Mouse (Mus musculus) olfactory bulb, adult 2 months (tissue): Measurements from ENCODE around the gene Ndufaf3.

Experiments
- CTCF ChIP-seq: fragments of 200-500 bp; IDR thresholded peaks from 2 replicates; pipeline ENCODE4 v1.5.1; 2012; ENCODE audit warnings: low read depth, mild to moderate bottlenecking, low read length, moderate library complexity; ENCODE audit not compliant: insufficient read depth
- POLR2A ChIP-seq: fragments of 200-500 bp; IDR thresholded peaks from 2 replicates; pipeline ENCODE4 v1.6.1; 2012; ENCODE audit warnings: mild to moderate bottlenecking, low read depth, low read length, moderate library complexity; ENCODE audit not compliant: insufficient read depth

GRCm38 (mm10) chr9:108589229-108589628 lies 22.0 kb upstream of the Ndufaf3 start:
- TF ChIP-seq POLR2A: no peak
- no peak for TF ChIP-seq CTCF
